Mouse (Mus musculus) bone marrow, adult 2 months (tissue): ENCODE results near the gene Rundc1.

ENCODE experiments used
- CTCF ChIP-seq: fragments of 200-500 bp; IDR thresholded peaks from 2 replicates; pipeline ENCODE4 v1.5.1; 2011; ENCODE audit warnings: low read length, control low read depth; ENCODE audit not compliant: control insufficient read depth, insufficient read depth
- POLR2A ChIP-seq: fragments of 200-500 bp; IDR thresholded peaks from 2 replicates; pipeline ENCODE4 v1.6.1; 2011; ENCODE audit warnings: low read depth, mild to moderate bottlenecking, control low read depth, low read length, borderline replicate concordance; ENCODE audit not compliant: control insufficient read depth

DNA sequence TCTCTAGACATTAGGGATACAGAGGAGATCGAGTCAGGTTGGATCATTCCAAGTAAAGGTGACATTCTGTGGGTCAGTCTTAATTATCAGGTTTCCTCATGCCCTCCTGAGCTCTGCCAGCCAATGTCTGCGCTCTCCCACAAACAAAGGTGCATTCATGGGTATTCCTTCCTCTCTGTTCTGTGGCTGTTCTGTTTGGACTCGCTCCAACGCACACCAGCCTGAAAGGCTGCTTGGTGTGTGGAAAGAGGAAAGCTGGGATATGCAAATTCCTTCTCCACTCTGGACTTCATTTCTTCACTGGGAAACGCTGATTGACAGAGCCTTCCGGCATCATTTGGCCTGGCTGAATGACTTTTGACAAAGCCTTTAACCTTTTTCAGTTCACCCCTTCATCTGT is 29.8 kb downstream of the Rundc1 start:
- TF ChIP-seq CTCF (no peak), POLR2A (no peak)
